In genomic region chr8:108755400-108756325, GRCm38 (mm10) we compare ENCODE assay signal across 8 mouse cellular contexts.
DNase-seq lines count a peak whose midpoint lies in the region; ATAC-seq lines count a peak whose summit lies in the region.

No protein-coding gene starts in this region.

- ATAC-seq in heart, embryonic 13.5 days (ENCODE audit: extremely low read depth, insufficient number of reproducible peaks, low FRiP score, low TSS enrichment) = no peak
- 0 out of 2 replicates have a peak, but pooled peaks have one; percentile 30 for ATAC-seq in limb, embryonic 13.5 days (ENCODE audit: low FRiP score, low read depth)
- ATAC-seq in erythroblast, adult 5-6 weeks (replicated peaks; ENCODE audit: low FRiP score, poor library complexity, severe bottlenecking) = no peak

- no peaks in the 10 kb centered on the region for H3K9me3 ChIP-seq in heart, embryonic 13.5 days
- no peaks in the 10 kb centered on the region for H3K9me3 ChIP-seq in limb, embryonic 13.5 days

- DNase-seq in heart, postnatal 14 days = no peak
- peak; percentile 58 for DNase-seq in MN1 (ENCODE audit: low spot score)
- DNase-seq in fibroblast of lung, adult 2 months (ENCODE audit: low read depth) = peak; percentile 95
- no peak for DNase-seq in natural killer cell, adult 2 months (ENCODE audit: low spot score in 2 of 2)
- no peak for DNase-seq in adrenal gland, adult 2 months

- H3K9ac ChIP-seq in heart, embryonic 13.5 days = no peak overlapping the region
- H3K9ac ChIP-seq in limb, embryonic 13.5 days = peak overlapping the region; percentile 26; the same call in 1 of the 2 replicates

- 68% methylated on average over 19 of the region's 19 CpGs for WGBS in heart, embryonic 13.5 days
- WGBS in limb, embryonic 13.5 days = 56% methylated on average over 19 of the region's 19 CpGs

- 0 out of 2 replicates have a peak overlapping the region, but pooled peaks have one; percentile 2 for H3K27ac ChIP-seq in heart, embryonic 13.5 days (replicated peaks)
- peak overlapping the region; percentile 78 for H3K27ac ChIP-seq in limb, embryonic 13.5 days

- H3K27me3 ChIP-seq in heart, embryonic 13.5 days (replicated peaks) = no peaks in the 10 kb centered on the region
- no peaks in the 10 kb centered on the region for H3K27me3 ChIP-seq in limb, embryonic 13.5 days

- H3K4me3 ChIP-seq in heart, embryonic 13.5 days = no peak overlapping the region
- no peak overlapping the region for H3K4me3 ChIP-seq in limb, embryonic 13.5 days

- no peaks in the 10 kb centered on the region for H3K36me3 ChIP-seq in heart, embryonic 13.5 days
- H3K36me3 ChIP-seq in limb, embryonic 13.5 days = 0 out of 2 replicates have a peak, but pooled peaks cover 3% of the 10 kb centered on the region

- peaks cover 32% of the 10 kb centered on the region for H3K4me1 ChIP-seq in heart, embryonic 13.5 days
- H3K4me1 ChIP-seq in limb, embryonic 13.5 days = peaks cover 59% of the 10 kb centered on the region

- intact Hi-C loops in heart, postnatal 14 days (cut with DNase I) = no loop called here

- no peak overlapping the region for H3K4me2 ChIP-seq in heart, embryonic 13.5 days
- H3K4me2 ChIP-seq in limb, embryonic 13.5 days (replicated peaks) = peak overlapping the region; percentile 40

Comparison
In these comparisons a context has a peak if more than half of its experiments do, and no peak if none do; other contexts are left out.
1. DNase-seq: peak in MN1 (single experiment) and fibroblast of lung, adult 2 months (single experiment); none in heart, postnatal 14 days (0 of 2), natural killer cell, adult 2 months (0 of 2) and adrenal gland, adult 2 months (single experiment).